Mouse (Mus musculus): ENCODE measurements around the gene 2810408A11Rik. TPM values are rescaled to one million over a fixed set of nuclear protein-coding genes. Genes with fewer than 3 reads are reported as not detected.

2810408A11Rik gene
- polyA plus RNA-seq, 1 experiment: 1.00 TPM

- peak; percentile 88 to 96 for DNase-seq (ENCODE audit: extremely low spot score in 1 of 2, low spot score in 1 of 2)
Measured at GRCm38 (mm10) chr11:69913554-69914371, 13.0 kb upstream of the 2810408A11Rik start, which contains the start of gene Gps2. Gene Gps2 (plus strand): TSS chr11:69913888.

GRCm38 (mm10) chr11:69912716-69913530 is 12.1 kb upstream of the 2810408A11Rik start:
- DNase-seq (ENCODE audit: extremely low spot score in 1 of 2, low spot score in 1 of 2): no peak

- DNase-seq (ENCODE audit: extremely low spot score in 1 of 2, low spot score in 1 of 2): no peak
Measured at GRCm38 (mm10) chr11:69911701-69912100, 10.9 kb upstream of the 2810408A11Rik start.

GRCm38 (mm10) chr11:69910781-69911560 is 10.2 kb upstream of the 2810408A11Rik start:
- DNase-seq (ENCODE audit: extremely low spot score in 1 of 2, low spot score in 1 of 2): no peak

GRCm38 (mm10) chr11:69910177-69910576 is 9.4 kb upstream of the 2810408A11Rik start:
- DNase-seq (ENCODE audit: extremely low spot score in 1 of 2, low spot score in 1 of 2): no peak

GRCm38 (mm10) chr11:69909174-69909573 is 8.4 kb upstream of the 2810408A11Rik start:
- no peak for DNase-seq (ENCODE audit: extremely low spot score in 1 of 2, low spot score in 1 of 2)

GRCm38 (mm10) chr11:69908645-69909044 is 7.9 kb upstream of the 2810408A11Rik start:
- DNase-seq (ENCODE audit: extremely low spot score in 1 of 2, low spot score in 1 of 2): no peak

- DNase-seq (ENCODE audit: extremely low spot score in 1 of 2, low spot score in 1 of 2): no peak
Measured at GRCm38 (mm10) chr11:69904311-69904710, 3.5 kb upstream of the 2810408A11Rik start.

GRCm38 (mm10) chr11:69902972-69903371 is 2.2 kb upstream of the 2810408A11Rik start:
- no peak for DNase-seq (ENCODE audit: extremely low spot score in 1 of 2, low spot score in 1 of 2)

- no peak for DNase-seq (ENCODE audit: extremely low spot score in 1 of 2, low spot score in 1 of 2)
Measured at GRCm38 (mm10) chr11:69901993-69902392, 1.2 kb upstream of the 2810408A11Rik start.

- peak; percentile 98 for DNase-seq (ENCODE audit: extremely low spot score in 1 of 2, low spot score in 1 of 2)
Measured at GRCm38 (mm10) chr11:69901406-69901846, 639 bp upstream of the 2810408A11Rik start.

- no peak for DNase-seq (ENCODE audit: extremely low spot score in 1 of 2, low spot score in 1 of 2)
Measured at GRCm38 (mm10) chr11:69899870-69900269, 917 bp downstream of the 2810408A11Rik start.

- DNase-seq (ENCODE audit: extremely low spot score in 1 of 2, low spot score in 1 of 2): no peak
Measured at GRCm38 (mm10) chr11:69895291-69895690, 5.5 kb downstream of the 2810408A11Rik start, which contains the start of gene Acap1. Gene Acap1 (minus strand): TSS chr11:69895539.

- no peak for DNase-seq (ENCODE audit: extremely low spot score in 1 of 2, low spot score in 1 of 2)
Measured at GRCm38 (mm10) chr11:69894671-69895070, 6.1 kb downstream of the 2810408A11Rik start.

- DNase-seq (ENCODE audit: extremely low spot score in 1 of 2, low spot score in 1 of 2): peak in 1 of 2 experiments; percentile 20
Measured at GRCm38 (mm10) chr11:69891482-69891881, 9.3 kb downstream of the 2810408A11Rik start.

GRCm38 (mm10) chr11:69886907-69887635 is 13.7 kb downstream of the 2810408A11Rik start:
- no peak for DNase-seq (ENCODE audit: extremely low spot score in 1 of 2, low spot score in 1 of 2)

- DNase-seq (ENCODE audit: extremely low spot score in 1 of 2, low spot score in 1 of 2): no peak
Measured at GRCm38 (mm10) chr11:69884663-69885062, 16.1 kb downstream of the 2810408A11Rik start.

- no peak for DNase-seq (ENCODE audit: extremely low spot score in 1 of 2, low spot score in 1 of 2)
Measured at GRCm38 (mm10) chr11:69884240-69884639, 16.5 kb downstream of the 2810408A11Rik start.

GRCm38 (mm10) chr11:69883527-69884151 is 17.1 kb downstream of the 2810408A11Rik start:
- no peak for DNase-seq (ENCODE audit: extremely low spot score in 1 of 2, low spot score in 1 of 2)

Data from frontal cortex, adult 2 months (tissue).